Mouse (Mus musculus) hindbrain, embryonic 15.5 days (tissue): ENCODE measurements around the gene Emcn. TPM values are rescaled to one million over a fixed set of nuclear protein-coding genes. Genes with fewer than 3 reads are reported as not detected.

Experiments used
- ATAC-seq: fragments of 200-750 bp; cut with Nextera tagmentation; 2 replicates; pipeline ENCODE4 v1.8.0; 2017; ENCODE audit warnings: low read depth, moderate number of reproducible peaks, moderate TSS enrichment; ENCODE audit not compliant: low FRiP score
- H3K27ac ChIP-seq: fragments of 300-500 bp; sonication (generic); replicated peaks from 2 replicates; pipeline ENCODE4 v1.5.1; 2015; ENCODE audit warnings: mild to moderate bottlenecking, inconsistent platforms
- H3K27me3 ChIP-seq: fragments of 300-500 bp; sonication (generic); 2 replicates; pipeline ENCODE4 v1.6.1; 2015; ENCODE audit warnings: control low read depth, inconsistent platforms
- H3K36me3 ChIP-seq: fragments of 300-500 bp; sonication (generic); 2 replicates; pipeline ENCODE4 v1.6.1; 2015; ENCODE audit warnings: control low read depth, inconsistent platforms
- H3K4me1 ChIP-seq: fragments of 300-500 bp; sonication (generic); replicated peaks from 2 replicates; pipeline ENCODE4 v1.6.1; 2015; ENCODE audit warnings: control low read depth, inconsistent platforms
- H3K4me2 ChIP-seq: fragments of 300-500 bp; sonication (generic); 2 replicates; pipeline ENCODE4 v1.6.1; 2015; ENCODE audit warnings: moderate library complexity, mild to moderate bottlenecking, inconsistent platforms
- H3K4me3 ChIP-seq: fragments of 300-500 bp; sonication (generic); 2 replicates; pipeline ENCODE4 v1.5.1; 2015; ENCODE audit warnings: mild to moderate bottlenecking, inconsistent platforms
- H3K9ac ChIP-seq: fragments of 300-500 bp; sonication (generic); 2 replicates; pipeline ENCODE4 v1.6.1; 2015; ENCODE audit warnings: inconsistent platforms
- H3K9me3 ChIP-seq: fragments of 300-500 bp; sonication (generic); 2 replicates; pipeline ENCODE4 v1.6.1; 2016; ENCODE audit warnings: control low read depth, inconsistent platforms
- WGBS: fragments of 180-500 bp; shearing (Covaris S2); methylation state at CpG from one replicate; pipeline ENCODE4 v1.1.7; 2015; 5-methylcytosine and 5-hydroxymethylcytosine counted together
- polyA plus RNA-seq: library from polyadenylated mRNA; unstranded; fragments of >200 nt; fragmentation: Nextera tagmentation; extraction: Ambion mirVana; gene quantifications from 2 replicates; pipeline ENCODE4 v1.2.1, GENCODE M21; 2015

The Emcn gene
- polyA plus RNA-seq, 1 experiment from 2014 or later = 12.2 TPM

DNA sequence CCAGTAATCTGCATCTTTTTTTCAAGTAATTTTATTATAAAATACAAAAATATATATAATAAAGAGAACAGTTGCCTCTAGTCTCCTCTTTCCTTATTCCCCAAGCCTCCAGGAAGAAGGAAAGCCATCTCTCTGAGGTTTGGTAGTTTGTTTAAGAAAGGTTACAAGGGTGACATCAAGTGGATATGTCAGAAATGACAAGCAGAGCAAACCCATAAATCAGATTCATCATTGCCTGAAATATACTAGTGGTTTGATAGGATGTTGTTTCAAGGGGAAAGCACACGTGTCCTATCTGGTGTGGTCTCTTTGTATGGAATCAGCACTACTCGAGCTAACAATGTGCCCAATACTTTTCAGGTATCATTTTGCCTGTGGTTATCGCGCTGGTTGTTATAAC, 77.8 kb downstream of the Emcn start:
- WGBS = 77% methylated on average over 4 of the region's 4 CpGs
- no peak overlapping the region for H3K4me3 ChIP-seq
- no peaks in the 10 kb centered on the region for H3K9me3 ChIP-seq
- no peaks in the 10 kb centered on the region for H3K27me3 ChIP-seq
- no peak for ATAC-seq
- no peak overlapping the region for H3K27ac ChIP-seq
- H3K36me3 ChIP-seq = no peaks in the 10 kb centered on the region
- no peak overlapping the region for H3K9ac ChIP-seq
- H3K4me1 ChIP-seq = peaks cover 6% of the 10 kb centered on the region
- H3K4me2 ChIP-seq = no peak overlapping the region

DNA sequence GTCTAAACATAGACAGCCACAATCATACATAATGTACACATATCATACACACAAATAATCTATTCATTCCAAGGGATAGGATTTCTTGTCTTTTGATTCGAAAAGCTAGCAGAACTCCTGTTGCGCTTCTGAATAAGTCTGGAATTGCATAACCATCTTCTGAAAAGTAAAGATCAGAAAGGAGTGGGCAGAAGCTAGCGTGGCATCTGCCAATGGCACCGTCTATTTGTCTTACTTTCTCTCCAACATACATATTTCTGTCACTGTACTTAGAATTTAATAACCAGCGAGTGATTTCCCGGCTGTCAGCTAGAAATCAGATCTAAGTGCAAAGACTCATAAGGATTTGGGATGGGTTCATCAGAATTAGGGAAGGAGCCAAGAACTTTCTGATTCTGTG, 88.6 kb downstream of the Emcn start:
- H3K4me3 ChIP-seq = no peak overlapping the region
- H3K27ac ChIP-seq = no peak overlapping the region
- no peak overlapping the region for H3K9ac ChIP-seq
- 96% methylated on average over 6 of the region's 6 CpGs for WGBS
- H3K4me2 ChIP-seq = no peak overlapping the region
- no peak for ATAC-seq
- H3K36me3 ChIP-seq = no peaks in the 10 kb centered on the region
- no peaks in the 10 kb centered on the region for H3K27me3 ChIP-seq
- no peaks in the 10 kb centered on the region for H3K9me3 ChIP-seq
- no peaks in the 10 kb centered on the region for H3K4me1 ChIP-seq

DNA sequence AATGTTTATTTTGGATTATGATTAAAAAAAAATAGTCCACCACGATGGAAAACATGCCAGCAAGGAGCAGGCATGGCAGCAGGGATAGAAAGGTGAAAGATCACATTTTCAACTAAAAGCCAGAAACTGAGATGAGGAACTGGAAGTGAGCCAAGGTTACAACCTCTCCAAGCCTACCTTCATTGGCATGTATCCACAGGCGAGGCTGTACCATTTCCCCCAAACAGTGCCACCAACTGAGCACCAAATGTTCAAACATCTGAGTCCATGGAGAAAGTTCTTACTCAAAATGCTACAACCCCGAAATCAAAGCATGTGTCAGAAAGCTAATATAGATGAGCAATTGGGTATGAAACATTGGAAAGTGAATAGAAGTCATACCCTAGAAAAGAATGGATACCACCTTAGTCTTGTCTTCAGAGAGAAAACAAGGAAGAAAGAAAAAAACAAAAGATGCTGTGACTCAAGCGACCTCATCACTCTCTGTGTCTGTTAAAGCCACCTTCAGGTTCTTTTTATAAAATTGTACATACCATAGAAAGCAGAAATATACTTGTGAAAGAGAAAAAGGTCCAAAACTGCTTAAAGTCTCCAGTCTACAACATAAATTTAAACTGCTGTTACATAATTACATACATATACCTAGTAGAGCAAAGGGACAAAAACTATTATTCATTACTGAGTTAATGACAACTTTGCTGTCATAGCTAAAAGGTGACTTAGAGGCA, 124.2 kb downstream of the Emcn start:
- Histone ChIP-seq H3K9ac (no peak overlapping the region), H3K27ac (no peak overlapping the region), H3K36me3 (no peaks in the 10 kb centered on the region), H3K27me3 (no peaks in the 10 kb centered on the region), H3K9me3 (no peaks in the 10 kb centered on the region), H3K4me3 (no peak overlapping the region), H3K4me1 (0 out of 2 replicates have a peak, but pooled peaks cover 4% of the 10 kb centered on the region), H3K4me2 (no peak overlapping the region)
- WGBS = 70% methylated on average over 4 of the region's 4 CpGs
- no peak for ATAC-seq

DNA sequence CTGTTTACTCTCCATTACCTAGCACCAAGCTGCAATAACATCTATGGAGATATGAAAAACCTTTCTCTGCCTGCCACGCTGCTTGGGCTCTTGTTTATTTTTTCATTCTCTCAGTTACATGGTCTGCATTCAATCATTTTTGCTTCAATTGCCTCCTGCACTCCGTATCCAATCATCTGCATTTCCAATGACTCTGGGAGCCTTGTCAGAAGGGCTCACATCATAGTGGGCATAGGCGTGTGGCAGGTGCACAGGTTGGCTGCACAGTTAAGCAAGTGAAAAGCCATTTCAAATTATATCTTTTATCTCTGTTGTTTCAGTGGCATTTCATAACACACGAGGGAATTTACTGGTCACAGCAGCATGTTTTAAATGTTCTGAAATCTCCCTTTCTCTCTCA, 125.1 kb downstream of the Emcn start:
- H3K4me1 ChIP-seq = 0 out of 2 replicates have a peak, but pooled peaks cover 4% of the 10 kb centered on the region
- no peak overlapping the region for H3K4me3 ChIP-seq
- H3K36me3 ChIP-seq = no peaks in the 10 kb centered on the region
- H3K9me3 ChIP-seq = no peaks in the 10 kb centered on the region
- no peak overlapping the region for H3K9ac ChIP-seq
- H3K4me2 ChIP-seq = no peak overlapping the region
- no peaks in the 10 kb centered on the region for H3K27me3 ChIP-seq
- no peak overlapping the region for H3K27ac ChIP-seq
- ATAC-seq = no peak
- WGBS = 46% methylated on average over 4 of the region's 4 CpGs

DNA sequence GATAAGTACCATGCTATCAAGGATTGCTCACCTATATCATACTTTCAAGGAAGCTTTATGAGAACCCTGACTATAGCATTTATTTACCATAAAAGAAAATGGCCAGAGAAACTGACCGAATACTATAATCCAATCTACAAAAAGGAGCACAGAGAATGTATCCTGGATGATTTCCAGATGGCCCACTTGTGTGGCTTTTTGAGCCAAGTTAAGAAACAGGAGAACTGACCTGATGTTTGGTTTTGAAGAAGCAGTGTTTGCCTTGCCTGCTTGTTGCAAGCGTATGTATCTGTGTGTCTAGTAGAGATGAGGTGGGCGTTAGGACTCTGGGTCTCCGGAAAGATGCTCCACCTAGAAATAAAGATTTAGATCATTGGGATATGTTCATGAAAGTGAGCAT, 125.9 kb downstream of the Emcn start:
- no peak overlapping the region for H3K9ac ChIP-seq
- no peaks in the 10 kb centered on the region for H3K9me3 ChIP-seq
- H3K4me2 ChIP-seq = no peak overlapping the region
- H3K4me1 ChIP-seq = 0 out of 2 replicates have a peak, but pooled peaks cover 4% of the 10 kb centered on the region
- WGBS = 94% methylated on average over 4 of the region's 4 CpGs
- no peak for ATAC-seq
- no peak overlapping the region for H3K4me3 ChIP-seq
- H3K27me3 ChIP-seq = no peaks in the 10 kb centered on the region
- H3K36me3 ChIP-seq = no peaks in the 10 kb centered on the region
- H3K27ac ChIP-seq = no peak overlapping the region

DNA sequence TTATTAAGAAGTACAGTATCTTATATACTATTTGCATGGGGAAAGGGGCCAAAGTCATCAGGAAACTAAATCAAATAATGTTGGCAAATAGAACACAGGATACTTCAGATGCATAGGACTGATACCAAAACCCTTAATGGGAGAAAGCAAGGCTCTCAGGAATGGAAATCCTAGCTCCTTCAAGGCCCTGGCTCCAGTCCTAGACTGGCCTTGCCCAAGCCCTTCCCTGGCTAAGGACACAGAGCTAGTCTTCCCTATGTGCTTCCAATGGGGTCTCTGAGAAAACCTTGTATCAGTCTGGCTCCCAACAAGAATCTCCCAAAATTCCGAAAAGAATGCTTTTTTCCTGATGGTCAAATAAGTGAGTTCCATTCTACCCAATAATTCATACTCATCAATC, 126.5 kb downstream of the Emcn start:
- WGBS = 97% methylated on average over 1 of the region's 1 CpGs
- Histone ChIP-seq H3K27ac (no peak overlapping the region), H3K36me3 (no peaks in the 10 kb centered on the region), H3K4me1 (0 out of 2 replicates have a peak, but pooled peaks cover 4% of the 10 kb centered on the region), H3K9me3 (no peaks in the 10 kb centered on the region), H3K9ac (no peak overlapping the region), H3K4me3 (no peak overlapping the region), H3K4me2 (no peak overlapping the region), H3K27me3 (no peaks in the 10 kb centered on the region)
- no peak for ATAC-seq

DNA sequence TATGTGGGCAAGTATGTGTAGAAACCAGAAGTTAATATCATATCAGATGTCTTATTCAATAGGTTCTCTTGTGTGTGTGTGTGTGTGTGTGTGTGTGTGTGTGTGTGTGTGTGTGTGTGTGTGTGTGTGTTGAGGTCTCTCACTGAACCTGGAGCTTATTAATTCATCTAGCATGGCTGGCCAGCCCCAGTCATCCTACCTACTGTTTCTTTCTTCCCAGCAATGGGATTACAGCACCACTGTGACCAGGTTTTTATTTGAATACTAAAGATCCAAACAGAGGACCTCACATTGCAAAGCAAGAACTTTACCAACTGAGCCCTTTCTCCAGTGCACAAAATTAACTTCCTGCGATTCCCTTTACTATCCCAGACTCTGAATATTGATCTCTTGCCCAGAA, 131.3 kb downstream of the Emcn start:
- Histone ChIP-seq H3K9me3 (no peaks in the 10 kb centered on the region), H3K36me3 (no peaks in the 10 kb centered on the region), H3K9ac (no peak overlapping the region), H3K4me1 (no peaks in the 10 kb centered on the region), H3K4me3 (no peak overlapping the region), H3K27me3 (no peaks in the 10 kb centered on the region), H3K4me2 (no peak overlapping the region), H3K27ac (no peak overlapping the region)
- 81% methylated on average over 1 of the region's 1 CpGs for WGBS
- ATAC-seq = no peak

DNA sequence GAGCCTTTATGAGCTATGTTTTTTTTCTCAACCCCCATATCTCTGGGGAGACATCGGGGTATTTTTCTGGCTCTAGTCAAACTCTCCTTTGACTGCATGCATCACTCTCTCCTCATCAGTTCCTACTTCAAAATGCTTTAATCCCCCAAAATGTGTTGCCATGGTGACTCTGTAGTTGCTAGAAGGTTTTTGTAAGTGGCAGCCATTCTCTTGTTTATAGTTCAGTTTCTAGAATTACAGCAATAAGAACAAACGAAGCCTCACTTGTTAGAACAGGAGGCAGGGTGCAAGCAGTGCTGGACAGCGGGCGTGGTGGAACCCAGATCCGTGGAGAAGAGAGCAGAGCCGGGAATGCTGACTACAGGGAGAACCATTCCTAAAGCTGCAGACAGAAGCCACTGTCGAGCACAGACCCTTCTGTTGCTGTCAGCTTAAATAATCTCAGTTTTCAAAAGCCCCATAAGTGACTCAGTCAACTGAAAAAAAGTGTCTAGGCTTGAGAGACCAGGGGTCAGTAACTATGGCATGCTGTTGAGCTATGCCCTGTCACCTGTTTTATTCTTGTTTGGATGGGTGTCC, 139.0 kb downstream of the Emcn start:
- 46% methylated on average over 7 of the region's 7 CpGs for WGBS

DNA sequence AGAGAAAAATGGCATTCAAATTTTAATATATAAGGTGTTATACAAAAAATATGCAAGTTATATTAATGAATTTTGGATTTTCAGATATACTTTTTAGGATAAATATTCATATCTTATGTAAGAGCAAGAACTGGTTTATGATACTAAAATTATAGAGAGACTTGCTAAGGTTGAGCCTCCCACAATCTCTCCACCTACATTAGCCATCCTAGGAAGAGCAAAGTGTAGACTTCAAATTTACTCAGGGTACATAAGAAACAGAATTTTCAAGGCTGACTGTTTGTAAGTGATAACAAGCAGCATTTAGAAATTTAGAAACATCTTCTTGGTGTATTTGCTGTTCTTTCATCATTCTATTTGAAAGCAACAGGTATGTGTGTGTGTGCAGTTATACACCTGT, 140.3 kb downstream of the Emcn start:
- no peaks in the 10 kb centered on the region for H3K27me3 ChIP-seq
- no peaks in the 10 kb centered on the region for H3K4me1 ChIP-seq
- H3K9ac ChIP-seq = no peak overlapping the region
- H3K4me3 ChIP-seq = no peak overlapping the region
- H3K4me2 ChIP-seq = no peak overlapping the region
- H3K9me3 ChIP-seq = no peaks in the 10 kb centered on the region
- no peak overlapping the region for H3K27ac ChIP-seq
- no peaks in the 10 kb centered on the region for H3K36me3 ChIP-seq
- ATAC-seq = no peak

More for the DNA sequence above, 139.0 kb downstream of the Emcn start:
- Histone ChIP-seq H3K9ac (no peak overlapping the region), H3K4me3 (no peak overlapping the region), H3K27ac (no peak overlapping the region), H3K9me3 (no peaks in the 10 kb centered on the region), H3K36me3 (no peaks in the 10 kb centered on the region), H3K27me3 (no peaks in the 10 kb centered on the region), H3K4me1 (no peaks in the 10 kb centered on the region), H3K4me2 (no peak overlapping the region)
- no peak for ATAC-seq
